Mouse (Mus musculus) frontal cortex, adult (tissue): ENCODE measurements around the gene Smg7.
A peak's percentile ranks its signal among the peaks of the same experiment; 100 is the strongest.

Experiments used
- ATAC-seq: cut with Nextera tagmentation; 2 replicates; pipeline ENCODE4 v1.9.2; 2017; ENCODE audit warnings: mild to moderate bottlenecking, moderate library complexity, mixed read lengths; ENCODE audit not compliant: low TSS enrichment

Gene Smg7

GRCm38 (mm10) chr1:152808392-152808680, 94.1 kb downstream of the Smg7 start:
- no peak for ATAC-seq

DNA sequence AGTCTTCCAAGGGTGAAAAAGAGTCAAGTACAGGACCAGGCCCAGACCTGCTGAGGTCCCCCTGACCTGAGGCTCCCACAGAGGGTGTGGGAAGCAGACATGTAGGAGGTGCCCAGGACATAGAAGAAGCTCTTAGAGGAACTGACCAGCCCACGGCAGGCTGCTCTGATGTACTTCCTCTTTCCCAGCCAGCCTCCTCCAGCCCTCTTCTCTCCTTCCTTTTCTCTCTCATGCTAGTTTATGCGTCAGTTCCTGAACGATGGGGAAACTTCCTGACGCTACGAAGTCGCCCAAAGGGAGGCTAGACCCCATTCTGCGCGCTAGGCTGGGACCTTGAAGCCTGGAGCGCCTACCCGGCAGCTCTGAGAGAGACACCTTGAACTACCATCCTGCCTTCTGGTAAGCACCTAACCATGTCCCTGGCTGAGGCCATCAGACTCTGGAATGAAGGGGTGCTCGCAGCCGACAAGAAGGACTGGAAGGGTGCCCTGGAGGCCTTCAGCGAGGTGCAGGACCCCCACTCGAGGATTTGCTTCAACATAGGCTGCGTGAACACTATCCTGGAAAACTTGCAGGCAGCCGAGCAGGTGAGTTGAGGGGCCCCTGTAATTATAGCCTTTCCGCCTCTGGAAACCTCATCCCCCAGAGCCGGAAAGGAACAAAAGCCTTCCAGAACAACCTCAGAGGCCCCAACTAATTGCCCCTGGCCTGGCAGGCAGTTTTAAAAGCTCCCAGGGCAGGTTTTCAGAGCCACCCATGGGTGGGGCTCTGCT, 94.6 kb downstream of the Smg7 start:
- no peak for ATAC-seq

DNA sequence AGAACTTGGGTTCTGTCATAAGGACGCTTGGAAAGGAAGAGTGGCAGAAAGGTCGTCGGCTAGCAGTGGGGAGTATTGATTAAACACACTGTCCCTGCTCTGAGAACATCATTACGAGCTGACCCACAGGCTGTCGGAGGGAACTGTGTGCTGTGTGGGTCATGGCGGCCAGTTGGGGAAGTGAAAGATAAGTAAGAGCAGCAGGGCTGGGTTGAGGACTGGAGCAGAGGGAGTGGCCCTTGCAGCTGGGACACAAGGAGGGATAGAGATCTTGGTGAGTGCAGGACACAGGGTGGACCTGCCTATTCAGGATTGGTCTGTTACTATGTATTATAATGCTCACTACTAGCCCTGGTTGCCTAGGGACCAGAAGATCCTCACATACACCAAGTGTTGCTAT, 97.5 kb downstream of the Smg7 start:
- no peak for ATAC-seq

DNA sequence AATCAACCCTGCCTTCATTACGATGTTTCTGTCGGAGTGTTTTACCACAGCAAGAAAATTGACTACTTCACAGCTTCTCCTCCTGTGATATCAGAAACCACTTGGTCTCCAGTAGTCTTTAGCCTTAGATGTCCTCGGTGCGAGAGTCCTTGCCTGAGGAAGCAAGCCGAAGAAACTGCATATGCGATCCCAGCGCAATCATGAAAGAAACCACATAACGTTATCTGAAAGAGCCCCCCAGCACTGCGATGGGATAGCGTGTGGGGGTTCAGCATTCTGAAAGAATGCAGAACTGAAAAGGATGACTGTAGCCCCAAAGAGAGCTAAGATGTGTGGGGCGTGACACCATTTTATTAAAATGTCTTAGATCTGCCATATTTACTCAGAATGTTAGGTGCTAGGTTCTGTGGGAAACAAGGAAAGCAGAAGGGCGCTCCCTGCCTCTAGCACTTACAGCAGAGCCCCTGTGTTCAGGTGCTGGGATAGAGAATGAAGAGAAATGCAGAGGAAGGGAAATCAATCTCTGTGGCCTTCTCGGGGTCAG, 101.7 kb downstream of the Smg7 start:
- no peak for ATAC-seq

DNA sequence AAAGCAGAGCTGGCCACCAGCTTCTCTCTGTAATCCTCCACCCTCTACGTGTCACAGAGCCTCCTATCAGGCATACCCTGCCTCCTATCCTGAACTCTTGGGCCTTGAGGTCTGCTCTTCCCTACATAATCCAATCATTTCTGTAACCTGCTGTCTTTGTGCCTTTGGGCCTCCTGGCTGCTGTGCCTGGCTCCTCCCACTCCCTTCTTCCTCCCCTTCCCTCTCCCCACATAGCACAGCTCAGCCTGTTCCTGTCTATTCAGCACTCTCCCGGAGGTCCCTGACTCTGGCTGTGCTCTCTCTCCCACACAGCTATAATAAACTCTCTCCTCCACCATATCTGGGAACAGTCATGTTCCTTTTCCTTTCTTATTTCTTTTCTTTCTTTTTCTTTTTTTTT, 102.5 kb downstream of the Smg7 start, which contains the start of gene Ncf2:
TSS of gene Ncf2 (plus strand) at position 298 of the 400 bp plus-strand sequence.
- ATAC-seq, result peak; percentile 91

- ATAC-seq, result no peak
These were observed 104.3 kb downstream of the Smg7 start for GRCm38 (mm10) chr1:152798125-152798524.

GRCm38 (mm10) chr1:152796683-152797263, 105.7 kb downstream of the Smg7 start:
- no peak for ATAC-seq

DNA sequence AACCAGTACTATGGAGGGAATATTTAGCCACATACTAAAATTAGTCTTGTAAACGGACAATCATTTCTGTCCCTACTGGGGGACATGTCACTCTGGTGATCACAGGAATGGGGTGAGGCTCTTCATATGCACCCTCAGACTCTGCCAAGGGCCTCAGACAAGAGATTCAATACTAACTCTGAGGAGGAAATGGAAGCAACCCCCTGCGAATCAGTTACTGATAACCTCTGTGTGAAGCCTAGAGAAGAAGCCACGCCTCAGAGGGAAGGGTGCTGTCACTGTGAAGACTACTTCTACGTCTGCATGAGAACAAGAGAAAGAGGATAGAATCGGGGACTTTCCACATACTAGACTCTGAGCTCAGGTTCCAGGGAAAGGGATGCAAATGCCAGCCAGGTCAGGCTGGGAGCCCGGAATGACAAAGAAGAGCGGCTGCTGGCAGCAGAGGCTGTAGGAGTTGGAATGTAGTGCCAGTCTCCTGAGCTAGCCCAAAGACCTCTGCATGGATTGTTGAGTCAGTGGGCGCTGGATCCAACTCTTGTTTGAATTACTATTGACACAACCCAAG, 106.7 kb downstream of the Smg7 start:
- no peak for ATAC-seq

DNA sequence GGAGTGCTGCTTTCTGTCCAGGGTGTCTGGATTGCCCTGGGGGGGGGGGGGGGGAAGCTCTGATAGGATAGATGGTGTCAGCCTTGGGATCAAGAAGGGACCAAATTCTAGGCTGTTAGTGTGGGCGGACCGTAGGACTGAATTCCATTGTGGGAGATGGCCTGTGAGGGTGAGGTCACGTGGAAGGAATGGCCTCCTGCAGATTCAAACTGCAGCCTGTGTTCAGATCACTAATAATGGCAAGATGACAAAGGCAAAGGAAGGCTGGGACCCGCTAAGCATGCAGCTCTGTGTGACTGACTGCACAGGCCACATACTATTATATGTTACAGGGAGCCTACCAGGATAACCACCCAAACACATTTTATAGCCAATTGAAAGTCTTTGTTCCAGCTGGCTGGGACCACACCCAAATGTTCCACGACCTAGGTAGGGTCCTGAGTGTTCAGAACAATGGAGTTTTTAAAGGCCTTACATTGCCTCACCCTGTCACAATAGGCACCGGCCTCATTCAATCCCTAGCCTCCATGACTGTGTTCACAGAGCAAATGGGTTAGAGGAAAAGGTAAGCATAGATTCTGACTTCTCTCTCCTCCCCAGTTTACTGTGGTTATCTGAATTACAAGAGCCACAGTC, 108.8 kb downstream of the Smg7 start:
- no peak for ATAC-seq

DNA sequence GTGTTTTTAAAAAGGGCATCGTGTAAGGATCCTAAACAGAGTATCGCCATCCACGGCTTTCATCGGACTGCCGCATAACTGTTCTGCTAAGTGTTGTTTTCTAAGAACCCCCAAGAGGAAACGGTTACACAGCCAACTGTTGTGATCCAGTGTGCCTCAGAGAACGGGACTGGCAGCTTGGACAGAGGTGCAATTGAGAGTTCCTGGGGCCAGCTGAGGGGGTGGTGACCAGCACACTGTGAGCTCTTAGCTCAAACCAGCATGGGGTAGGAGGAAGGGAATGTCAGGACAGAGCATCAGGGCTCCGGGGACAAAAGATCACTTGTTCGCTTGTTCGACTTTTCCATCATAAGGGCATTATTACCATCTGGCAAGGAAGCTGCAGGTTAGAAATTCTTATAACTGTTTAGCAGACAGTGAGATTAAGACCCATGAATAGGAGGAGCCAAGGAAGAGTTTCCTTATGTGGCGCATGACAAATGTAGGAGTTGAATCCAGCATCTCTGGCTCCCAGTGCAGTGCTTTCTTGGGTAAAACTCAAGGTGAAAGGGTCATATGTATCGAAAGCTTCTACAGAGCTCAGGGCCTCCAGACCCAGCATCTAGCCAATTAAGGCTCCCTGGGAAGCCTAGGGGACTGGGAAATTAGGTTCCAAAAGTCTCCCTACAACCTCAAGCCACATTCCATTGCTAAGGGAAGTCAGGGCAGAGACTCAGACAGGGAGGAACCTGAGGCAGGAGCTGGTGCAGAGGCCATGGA, 109.5 kb downstream of the Smg7 start:
- ATAC-seq, result peak; percentile 78

DNA sequence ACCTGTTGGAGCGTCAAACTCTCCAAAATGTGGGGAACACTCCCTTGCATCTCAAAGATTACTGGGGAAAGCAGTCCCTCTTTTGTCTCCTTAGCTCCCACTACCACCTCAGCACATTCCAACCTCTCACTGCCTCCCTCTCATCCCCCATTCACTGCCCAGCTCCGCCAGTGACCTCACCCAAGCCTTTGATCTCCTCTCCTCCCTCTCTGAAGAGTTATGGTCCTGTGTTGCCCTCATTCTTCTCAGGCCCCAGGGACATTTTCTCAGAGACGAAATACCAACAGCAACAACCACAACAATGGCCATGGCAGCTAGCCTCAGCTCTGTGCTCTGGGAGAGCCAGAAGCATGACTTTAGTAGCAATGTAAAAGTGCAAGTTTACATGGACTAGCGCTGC, 111.2 kb downstream of the Smg7 start:
- ATAC-seq, result no peak

- no peak for ATAC-seq
These were observed 111.6 kb downstream of the Smg7 start for GRCm38 (mm10) chr1:152790821-152791220.

DNA sequence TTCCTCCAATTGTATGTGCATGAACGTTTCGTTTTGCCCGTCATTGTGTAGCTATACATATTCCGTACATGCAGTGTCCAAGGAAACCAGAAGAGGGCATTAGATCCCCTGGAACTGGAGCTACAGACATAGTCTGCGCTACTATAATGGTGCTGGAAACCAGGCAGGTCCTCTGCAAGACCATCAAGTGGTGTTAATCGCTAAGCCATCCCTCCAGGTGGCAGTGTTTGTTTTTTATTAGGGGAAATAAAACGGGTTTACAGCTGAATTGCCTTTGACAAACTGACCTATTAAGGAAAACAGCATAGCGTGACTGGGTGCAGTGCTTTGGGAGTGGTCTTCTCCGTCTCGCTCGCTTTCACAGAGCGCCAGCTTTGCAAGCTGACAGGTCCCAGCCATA, 112.2 kb downstream of the Smg7 start:
- 0 out of 2 replicates have a peak, but pooled peaks have one; percentile 47 for ATAC-seq

DNA sequence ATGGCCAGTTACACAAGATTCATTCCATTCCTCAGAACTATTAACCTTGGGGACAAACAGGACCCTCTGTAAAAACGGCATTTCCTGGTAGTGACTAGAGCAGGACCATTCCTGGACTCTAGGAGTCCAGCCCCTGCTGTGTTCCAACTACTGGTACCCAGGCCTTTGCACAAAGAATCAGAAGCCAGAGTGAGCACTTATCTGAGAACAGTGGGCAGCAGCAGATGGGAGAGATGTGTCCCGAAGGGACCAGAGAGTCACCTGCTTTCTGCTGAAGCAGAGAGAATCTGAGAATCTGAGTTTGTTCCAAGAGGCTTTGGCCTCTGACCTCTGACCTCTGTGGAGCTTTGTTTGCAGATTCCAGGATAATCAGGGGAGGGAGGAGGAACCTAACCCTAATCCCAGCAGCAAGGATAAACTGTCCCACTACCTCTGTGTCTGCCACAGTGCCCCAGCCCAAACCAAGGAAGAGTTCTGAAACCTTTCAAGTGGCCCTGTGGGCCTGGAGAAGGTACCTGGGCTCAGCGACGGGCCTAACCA, 114.3 kb downstream of the Smg7 start:
- no peak for ATAC-seq
